Mouse (Mus musculus) heart, postnatal 0 days (tissue): ENCODE results near the gene Ssna1. TPM values are rescaled to one million over a fixed set of nuclear protein-coding genes. Genes with fewer than 3 reads are reported as not detected.

Experiments used
- ATAC-seq: fragments of 200-750 bp; cut with Nextera tagmentation; 2 replicates; pipeline ENCODE4 v1.8.0; 2017; ENCODE audit warnings: low read depth, moderate number of reproducible peaks, moderate library complexity; ENCODE audit not compliant: insufficient read depth
- DNase-seq: peaks from one replicate; pipeline ENCODE4 v3.0.0-alpha.2; 2016; ENCODE audit warnings: low spot score
- H3K27ac ChIP-seq: fragments of 300-500 bp; sonication (generic); 2 replicates; pipeline ENCODE4 v1.5.1; 2014; ENCODE audit warnings: low read depth, mild to moderate bottlenecking
- H3K27me3 ChIP-seq: fragments of 300-500 bp; sonication (generic); 2 replicates; pipeline ENCODE4 v1.6.1; 2014; ENCODE audit warnings: low read length, mixed read lengths; ENCODE audit not compliant: control insufficient read depth, insufficient read depth
- H3K36me3 ChIP-seq: fragments of 300-500 bp; sonication (generic); replicated peaks from 2 replicates; pipeline ENCODE4 v1.6.1; 2014; ENCODE audit warnings: low read length, mixed read lengths; ENCODE audit not compliant: control insufficient read depth, insufficient read depth
- H3K4me1 ChIP-seq: fragments of 300-500 bp; sonication (generic); 2 replicates; pipeline ENCODE4 v1.6.1; 2014; ENCODE audit warnings: antibody characterized with exemption; ENCODE audit not compliant: control insufficient read depth, insufficient read depth
- H3K4me2 ChIP-seq: fragments of 300-500 bp; sonication (generic); 2 replicates; pipeline ENCODE4 v1.6.1; 2014; ENCODE audit warnings: low read depth, mild to moderate bottlenecking, low read length, moderate library complexity
- H3K4me3 ChIP-seq: fragments of 300-500 bp; sonication (generic); 2 replicates; pipeline ENCODE4 v1.5.1; 2014; ENCODE audit warnings: low read depth, low read length
- H3K9ac ChIP-seq: fragments of 300-500 bp; sonication (generic); replicated peaks from 2 replicates; pipeline ENCODE4 v1.6.1; 2014; ENCODE audit warnings: low read depth, low read length, mixed read lengths
- H3K9me3 ChIP-seq: fragments of 300-500 bp; sonication (generic); replicated peaks from 2 replicates; pipeline ENCODE4 v1.6.1; 2016; ENCODE audit warnings: low read length; ENCODE audit not compliant: control insufficient read depth
- CTCF ChIP-seq: IDR thresholded peaks from 2 replicates; pipeline ENCODE4 v1.5.1; 2016; ENCODE audit warnings: antibody characterized with exemption, control low read depth, low read depth
- EP300 ChIP-seq: IDR thresholded peaks from 2 replicates; pipeline ENCODE4 v1.6.1; 2016; ENCODE audit warnings: antibody characterized with exemption, low read depth
- WGBS: fragments of 180-500 bp; shearing (Covaris S2); extraction: QIAGEN DNeasy Blood & Tissue Kit; methylation state at CpG from one replicate; pipeline ENCODE4 v1.1.7; 2014; 5-methylcytosine and 5-hydroxymethylcytosine counted together
- polyA plus RNA-seq: library from polyadenylated mRNA; unstranded; fragments of >200 nt; fragmentation: Nextera tagmentation; extraction: Ambion mirVana; gene quantifications from 2 replicates; pipeline ENCODE4 v1.2.1, GENCODE M21; 2015
- total RNA-seq: library from RNA; depleted of rRNA; stranded (reverse); fragments of >200 nt; gene quantifications from 2 replicates; pipeline ENCODE4 v1.2.3, GENCODE M21; 2014; ENCODE audit warnings: low replicate concordance

The Ssna1 gene
- total and polyA plus RNA-seq, 2 experiments from 2014 or later = 58.9 to 111 TPM

- H3K4me1 ChIP-seq = peaks cover 18% of the 10 kb centered on the region
- ATAC-seq (no peak), DNase-seq (no peak)
- peaks cover 49% of the 10 kb centered on the region for H3K27me3 ChIP-seq
- H3K27ac ChIP-seq = no peak within 1 kb of the TSS
- H3K4me3 ChIP-seq = no peak within 1 kb of the TSS
- TF ChIP-seq CTCF (no peak), EP300 (no peak)
- H3K4me2 ChIP-seq = no peak within 1 kb of the TSS
- 73% methylated on average over 6 of the region's 6 CpGs for WGBS
- H3K9me3 ChIP-seq = no peaks in the 10 kb centered on the region
- peaks cover 29% of the 10 kb centered on the region for H3K36me3 ChIP-seq
- no peak within 1 kb of the TSS for H3K9ac ChIP-seq
Observed at GRCm38 (mm10) chr2:25287927-25288649, 15.8 kb upstream of the Ssna1 start, which contains the start of gene Tmem210. TSS of gene Tmem210 (plus strand) at chr2:25288145.

GRCm38 (mm10) chr2:25286837-25287636 is 14.8 kb upstream of the Ssna1 start:
- Histone ChIP-seq H3K4me2 (no peak overlapping the region), H3K27ac (no peak overlapping the region), H3K4me1 (peaks cover 12% of the 10 kb centered on the region), H3K9me3 (no peaks in the 10 kb centered on the region), H3K36me3 (peaks cover 40% of the 10 kb centered on the region), H3K9ac (no peak overlapping the region), H3K4me3 (no peak overlapping the region), H3K27me3 (peaks cover 41% of the 10 kb centered on the region)
- WGBS = 24% methylated on average over 7 of the region's 7 CpGs
- TF ChIP-seq EP300 = no peak
- TF ChIP-seq CTCF = no peak
- DNase-seq (no peak), ATAC-seq (peak; percentile 43)

- no peak overlapping the region for H3K4me3 ChIP-seq
- no peak for DNase-seq
- H3K4me1 ChIP-seq = peaks cover 11% of the 10 kb centered on the region
- no peak overlapping the region for H3K4me2 ChIP-seq
- WGBS = 53% methylated on average over 1 of the region's 1 CpGs
- no peak overlapping the region for H3K9ac ChIP-seq
- no peak for TF ChIP-seq EP300
- no peak for TF ChIP-seq CTCF
- peaks cover 34% of the 10 kb centered on the region for H3K27me3 ChIP-seq
- no peaks in the 10 kb centered on the region for H3K9me3 ChIP-seq
- no peak for ATAC-seq
- peaks cover 44% of the 10 kb centered on the region for H3K36me3 ChIP-seq
- no peak overlapping the region for H3K27ac ChIP-seq
Observed at GRCm38 (mm10) chr2:25286314-25286713, 14.1 kb upstream of the Ssna1 start.

DNA sequence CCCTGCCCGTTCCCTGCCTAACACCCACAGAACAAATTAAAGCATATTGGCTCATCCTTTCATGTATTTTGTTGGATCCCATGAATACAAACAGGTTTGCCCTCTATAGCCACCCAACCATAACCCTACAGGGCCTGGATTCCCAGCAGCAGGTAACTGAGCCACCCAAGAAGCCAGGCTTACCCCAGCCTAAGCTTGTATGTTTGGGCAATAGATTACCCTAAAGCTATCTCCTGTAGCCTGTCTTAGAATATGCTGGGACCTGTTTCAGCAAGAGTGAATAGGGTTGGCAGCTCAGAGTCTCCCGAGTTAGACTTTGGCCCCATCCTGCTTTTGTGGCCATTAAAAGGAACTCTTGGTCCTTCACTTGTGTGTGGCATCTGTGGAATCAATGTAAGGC is 13.3 kb upstream of the Ssna1 start:
- WGBS = 89% methylated on average over 2 of the region's 2 CpGs

DNA sequence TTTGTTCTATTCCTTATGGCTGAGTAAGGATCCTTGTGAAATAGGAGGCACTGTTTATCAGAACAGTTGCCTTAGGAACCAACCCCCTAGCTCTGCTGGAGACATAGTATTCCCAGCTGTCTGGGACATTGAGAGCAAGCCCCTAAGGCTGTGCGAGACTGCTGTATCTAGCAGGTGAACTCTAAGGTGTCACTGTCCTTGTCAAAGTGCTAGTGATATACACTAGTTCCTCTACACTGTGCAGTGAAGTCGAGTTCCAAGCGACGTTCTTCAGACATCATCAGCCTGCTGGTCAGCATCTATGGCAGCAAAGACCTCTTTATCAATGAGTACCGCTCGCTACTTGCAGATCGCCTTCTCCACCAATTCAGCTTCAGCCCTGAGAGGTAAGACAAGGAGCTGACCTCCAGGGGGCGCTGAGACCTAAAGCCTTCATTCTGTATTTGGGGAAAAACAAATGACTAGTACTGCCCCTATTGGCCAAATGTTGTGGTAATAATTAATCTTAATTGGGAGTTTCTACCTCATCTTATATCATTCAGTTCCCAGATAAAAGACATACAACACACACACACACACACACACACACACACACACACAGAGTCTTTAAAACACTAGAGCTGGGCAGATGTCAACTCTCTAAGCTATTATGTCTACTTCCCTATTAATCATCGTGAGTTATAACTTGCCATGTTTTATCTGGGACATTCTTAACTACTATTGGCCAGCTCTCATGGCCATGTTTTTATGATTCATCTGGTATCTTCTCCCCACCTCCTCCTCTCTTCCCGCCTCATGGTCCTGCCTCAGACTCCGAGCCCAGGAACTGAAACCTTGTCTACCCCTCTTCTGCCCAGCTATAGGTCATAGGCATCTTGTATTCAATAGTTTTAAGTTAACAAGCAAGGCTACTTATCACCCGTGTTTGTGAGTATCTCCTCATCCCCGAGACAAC is 7.0 kb upstream of the Ssna1 start:
- Histone ChIP-seq H3K9ac (no peak overlapping the region), H3K9me3 (no peaks in the 10 kb centered on the region), H3K4me1 (no peaks in the 10 kb centered on the region), H3K4me2 (no peak overlapping the region), H3K4me3 (no peak overlapping the region), H3K27me3 (no peaks in the 10 kb centered on the region), H3K36me3 (peaks cover 93% of the 10 kb centered on the region), H3K27ac (no peak overlapping the region)
- DNase-seq (peak; percentile 74), ATAC-seq (0 out of 2 replicates have a peak, but pooled peaks have one; percentile 33)
- peak; percentile 83 for TF ChIP-seq CTCF
- no peak for TF ChIP-seq EP300
- WGBS = 55% methylated on average over 13 of the region's 13 CpGs

More for the DNA sequence above, 13.3 kb upstream of the Ssna1 start:
- DNase-seq (no peak), ATAC-seq (no peak)
- Histone ChIP-seq H3K27ac (no peak overlapping the region), H3K9ac (no peak overlapping the region), H3K4me2 (no peak overlapping the region), H3K27me3 (peaks cover 26% of the 10 kb centered on the region), H3K4me3 (no peak overlapping the region), H3K9me3 (no peaks in the 10 kb centered on the region), H3K4me1 (peaks cover 7% of the 10 kb centered on the region), H3K36me3 (peaks cover 51% of the 10 kb centered on the region)
- TF ChIP-seq CTCF (no peak), EP300 (no peak)
